Mouse (Mus musculus) olfactory bulb, adult 2 months (tissue): ENCODE measurements around the gene 3110018I06Rik.

ENCODE experiments used
- CTCF ChIP-seq: fragments of 200-500 bp; IDR thresholded peaks from 2 replicates; pipeline ENCODE4 v1.5.1; 2012; ENCODE audit warnings: low read depth, mild to moderate bottlenecking, low read length, moderate library complexity; ENCODE audit not compliant: insufficient read depth
- POLR2A ChIP-seq: fragments of 200-500 bp; IDR thresholded peaks from 2 replicates; pipeline ENCODE4 v1.6.1; 2012; ENCODE audit warnings: mild to moderate bottlenecking, low read depth, low read length, moderate library complexity; ENCODE audit not compliant: insufficient read depth

- TF ChIP-seq CTCF (no peak), POLR2A (no peak)
These were observed 21.3 kb downstream of the 3110018I06Rik start for GRCm38 (mm10) chr12:107509661-107510237.
